Mouse (Mus musculus) olfactory bulb, adult 2 months (tissue): ENCODE results near the gene Mest.

Experiments
- CTCF ChIP-seq: fragments of 200-500 bp; IDR thresholded peaks from 2 replicates; pipeline ENCODE4 v1.5.1; 2012; ENCODE audit warnings: low read depth, mild to moderate bottlenecking, low read length, moderate library complexity; ENCODE audit not compliant: insufficient read depth
- POLR2A ChIP-seq: fragments of 200-500 bp; IDR thresholded peaks from 2 replicates; pipeline ENCODE4 v1.6.1; 2012; ENCODE audit warnings: mild to moderate bottlenecking, low read depth, low read length, moderate library complexity; ENCODE audit not compliant: insufficient read depth

DNA sequence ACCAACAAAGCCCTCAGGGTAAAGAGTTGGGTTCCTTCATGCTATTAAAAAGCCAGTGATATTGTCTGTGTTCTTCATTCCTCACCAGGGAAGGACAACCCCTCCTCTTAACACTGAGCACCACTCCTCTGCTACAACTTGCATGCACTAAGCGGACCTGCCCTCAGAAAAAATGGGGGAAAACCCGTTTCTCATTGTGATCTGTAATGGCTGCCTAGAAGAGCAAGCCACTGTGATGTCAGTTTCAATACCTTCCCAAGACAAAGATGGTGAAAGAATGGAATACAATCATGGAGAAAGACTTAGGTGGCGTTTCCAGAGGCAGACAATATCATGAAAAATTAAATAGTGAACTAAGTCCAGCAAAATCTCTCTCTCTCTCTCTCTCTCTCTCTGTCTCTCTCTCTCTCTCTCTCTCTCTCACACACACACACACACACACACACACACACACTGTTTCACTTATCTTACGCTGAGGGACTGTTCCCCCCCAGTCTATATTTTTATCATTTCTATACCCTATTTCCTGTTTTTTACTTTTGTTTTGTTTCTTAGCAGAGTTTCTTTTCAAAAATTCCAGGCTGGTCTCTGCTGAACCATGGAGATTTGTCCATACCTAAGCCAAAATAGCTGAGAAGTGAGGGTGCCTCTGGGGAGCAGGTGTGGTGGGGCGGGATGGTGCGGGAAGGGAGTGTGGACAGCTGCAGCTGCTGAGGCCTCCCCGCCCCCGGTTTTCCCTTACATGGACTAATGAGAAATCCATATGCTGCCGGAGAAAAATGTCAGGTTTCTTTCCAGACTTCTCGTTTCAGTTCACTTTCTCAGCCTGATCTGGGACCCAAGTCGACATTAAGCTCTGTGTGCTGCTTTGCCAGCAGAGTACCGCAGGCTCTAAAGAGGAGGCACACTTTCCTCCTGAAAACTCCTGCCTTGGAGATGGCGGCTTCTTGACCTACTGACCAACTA is 41.1 kb upstream of the Mest start:
- TF ChIP-seq CTCF = no peak
- TF ChIP-seq POLR2A = no peak
